8 mouse cellular contexts compared by ENCODE assay signal in genomic region chrX:163957381-163957780, GRCm38 (mm10). TPM values are rescaled to one million over a fixed set of nuclear protein-coding genes. Genes with fewer than 3 reads are reported as not detected.
A peak's percentile ranks its signal among the peaks of the same experiment; 100 is the strongest.
DNase-seq lines count a peak whose midpoint lies in the region; ATAC-seq and TF ChIP-seq lines count a peak whose summit lies in the region.

No protein-coding gene starts in this region.

- TF ChIP-seq POLR2A in small intestine, adult 2 months (IDR thresholded peaks at IDR 0.05; ENCODE audit: low read depth, low read length): no peak

- no peak for ATAC-seq in lung, postnatal 0 days
- 0 out of 2 replicates have a peak, but pooled peaks have one; percentile 1 for ATAC-seq in limb, embryonic 11.5 days (ENCODE audit: insufficient number of reproducible peaks, low FRiP score, low TSS enrichment, low read depth)

- peak overlapping the region; percentile 49 for H3K4me2 ChIP-seq in lung, postnatal 0 days (replicated peaks; ENCODE audit: low read depth, low read length)
- H3K4me2 ChIP-seq in limb, embryonic 11.5 days (ENCODE audit: low read depth, severe bottlenecking): peak overlapping the region; percentile 56

- H3K36me3 ChIP-seq in lung, postnatal 0 days (ENCODE audit: insufficient read depth, low read length): no peaks in the 10 kb centered on the region
- H3K36me3 ChIP-seq in erythroblast, embryonic 14.5 days (ENCODE audit: control insufficient read depth): peaks cover 41% of the 10 kb centered on the region
- no peaks in the 10 kb centered on the region; the same call in 1 of the 2 replicates for H3K36me3 ChIP-seq in limb, embryonic 11.5 days (ENCODE audit: control insufficient read depth, insufficient read depth, low read length)
- H3K36me3 ChIP-seq in small intestine, adult 2 months (ENCODE audit: control insufficient read depth, insufficient read depth, low read length): peaks cover 13% of the 10 kb centered on the region

- peak overlapping the region; percentile 60 for H3K4me3 ChIP-seq in lung, postnatal 0 days (ENCODE audit: low read depth, low read length)
- peak overlapping the region; percentile 91 for H3K4me3 ChIP-seq in erythroblast, embryonic 14.5 days (replicated peaks)
- peak overlapping the region; percentile 62 for H3K4me3 ChIP-seq in limb, embryonic 11.5 days (ENCODE audit: low read depth, low read length)
- peak overlapping the region; percentile 97 for H3K4me3 ChIP-seq in small intestine, adult 2 months (ENCODE audit: low read depth, low read length)

- no peaks in the 10 kb centered on the region for H3K4me1 ChIP-seq in lung, postnatal 0 days (ENCODE audit: insufficient read depth, low read depth, low read length)
- peaks cover 19% of the 10 kb centered on the region for H3K4me1 ChIP-seq in erythroblast, embryonic 14.5 days (ENCODE audit: control insufficient read depth)
- no peaks in the 10 kb centered on the region for H3K4me1 ChIP-seq in limb, embryonic 11.5 days (ENCODE audit: control insufficient read depth, insufficient read depth, low read length)
- peaks cover 2% of the 10 kb centered on the region for H3K4me1 ChIP-seq in small intestine, adult 2 months (ENCODE audit: control insufficient read depth, insufficient read depth, insufficient read length, low read length)

- no peak for TF ChIP-seq EP300 in lung, postnatal 0 days (IDR thresholded peaks at IDR 0.05)

- WGBS in lung, postnatal 0 days: 29% methylated on average over 12 of the region's 12 CpGs
- WGBS in limb, embryonic 11.5 days: 40% methylated on average over 12 of the region's 12 CpGs
- WGBS in small intestine, adult 2 months: 20% methylated on average over 12 of the region's 12 CpGs

- H3K9me3 ChIP-seq in lung, postnatal 0 days (ENCODE audit: low read length): no peaks in the 10 kb centered on the region
- peaks cover 8% of the 10 kb centered on the region for H3K9me3 ChIP-seq in erythroblast, embryonic 14.5 days (ENCODE audit: control insufficient read depth, low read length)
- no peaks in the 10 kb centered on the region for H3K9me3 ChIP-seq in limb, embryonic 11.5 days (ENCODE audit: control insufficient read depth, low read length)

- no peaks in the 10 kb centered on the region for H3K27me3 ChIP-seq in lung, postnatal 0 days (replicated peaks; ENCODE audit: insufficient read depth, low read length)
- H3K27me3 ChIP-seq in erythroblast, embryonic 14.5 days (ENCODE audit: control insufficient read depth): peaks cover 2% of the 10 kb centered on the region; the same call in 1 of the 2 replicates
- no peaks in the 10 kb centered on the region; the same call in 1 of the 2 replicates for H3K27me3 ChIP-seq in limb, embryonic 11.5 days (ENCODE audit: control insufficient read depth, insufficient read depth, low read length)
- no peaks in the 10 kb centered on the region for H3K27me3 ChIP-seq in small intestine, adult 2 months (ENCODE audit: control insufficient read depth, insufficient read depth, low read length)

- peak; percentile 11 for DNase-seq in lung, postnatal 0 days (ENCODE audit: low spot score)
- DNase-seq in lung, postnatal 14 days: no peak
- DNase-seq in limb, embryonic 11.5 days (ENCODE audit: low spot score): no peak
- DNase-seq in layer of hippocampus, postnatal 25 days (ENCODE audit: extremely low spot score in 1 of 2, low spot score in 1 of 2): no peak
- no peak for DNase-seq in layer of hippocampus, postnatal 10 days (ENCODE audit: low spot score in 2 of 2)
- DNase-seq in spleen, postnatal 14 days (ENCODE audit: low spot score in 2 of 2): no peak

- H3K9ac ChIP-seq in lung, postnatal 0 days (replicated peaks; ENCODE audit: low read depth): no peak overlapping the region
- H3K9ac ChIP-seq in limb, embryonic 11.5 days (ENCODE audit: low read length): peak overlapping the region; percentile 78

- TF ChIP-seq CTCF in lung, postnatal 0 days (IDR thresholded peaks at IDR 0.05): no peak
- no peak for TF ChIP-seq CTCF in small intestine, adult 2 months (IDR thresholded peaks at IDR 0.05; ENCODE audit: extremely low read depth, insufficient read length, insufficient replicate concordance, low read depth, low read length)

- no peak overlapping the region; the same call in 1 of the 2 replicates for H3K27ac ChIP-seq in lung, postnatal 0 days (ENCODE audit: low read length)
- H3K27ac ChIP-seq in limb, embryonic 11.5 days (replicated peaks; ENCODE audit: low read depth, low read length): peak overlapping the region; percentile 87
- peak overlapping the region; percentile 73 for H3K27ac ChIP-seq in small intestine, adult 2 months (ENCODE audit: insufficient read depth, low read depth, low read length)

RNA-seq across cellular contexts. Expression of gene Zrsr2, which starts 1.1 kb away (rescaled TPM):
- 30.5 and 32.8 TPM in 2 replicates for polyA plus RNA-seq in lung, postnatal 0 days (2015; fragmentation: Nextera tagmentation; extraction: Ambion mirVana)
- 2.6 and 3.9 TPM in 2 replicates for polyA plus RNA-seq in erythroblast, embryonic 14.5 days (2012)
- polyA plus RNA-seq in limb, embryonic 11.5 days (2014; fragmentation: Nextera tagmentation; extraction: Ambion mirVana): 75.5 and 76.6 TPM in 2 replicates
- polyA plus RNA-seq in small intestine, adult 2 months (2012; rRNA removed): 1.4 and 6.5 TPM in 2 replicates
- 10 to 100 TPM; 46.6 to 47.8 TPM for total RNA-seq in layer of hippocampus, postnatal 25 days (2021)
- 10 to 100 TPM; 51.1 to 67.9 TPM for total RNA-seq in layer of hippocampus, postnatal 10 days (2021)

RNA-seq across cellular contexts. Expression of gene Ap1s2, which starts 48.6 kb away (rescaled TPM):
- polyA plus RNA-seq in lung, postnatal 0 days (2015; fragmentation: Nextera tagmentation; extraction: Ambion mirVana): 24.4 and 35.4 TPM in 2 replicates
- polyA plus RNA-seq in erythroblast, embryonic 14.5 days (2012): 0.04 and 0.12 TPM in 2 replicates
- 23.4 and 23.5 TPM in 2 replicates for polyA plus RNA-seq in limb, embryonic 11.5 days (2014; fragmentation: Nextera tagmentation; extraction: Ambion mirVana)
- polyA plus RNA-seq in small intestine, adult 2 months (2012; rRNA removed): 0.13 and 0.18 TPM in 2 replicates
- 10 to 100 TPM; 39.3 to 41.6 TPM for total RNA-seq in layer of hippocampus, postnatal 25 days (2021)
- 10 to 100 TPM; 39.7 to 48.1 TPM for total RNA-seq in layer of hippocampus, postnatal 10 days (2021)

Comparison
In these comparisons a context has a peak if more than half of its experiments do, and no peak if none do; other contexts are left out.
1. RNA of gene Ap1s2, which starts 48.6 kb away (polyA plus RNA-seq): 24.4 to 35.4 TPM in lung, postnatal 0 days and 23.4 to 23.5 TPM in limb, embryonic 11.5 days; 0.13 to 0.18 TPM in small intestine, adult 2 months and 0.04 to 0.12 TPM in erythroblast, embryonic 14.5 days; every median in the first group is over 10 times any median in the second.
2. Peak in every context shown above with its lines, with median percentiles within 50 percentile points of each other: H3K4me3 ChIP-seq.